Mouse (Mus musculus) stomach, embryonic 14.5 days (tissue): ENCODE measurements around the gene Mrpl16. TPM values are rescaled to one million over a fixed set of nuclear protein-coding genes. Genes with fewer than 3 reads are reported as not detected.

Source experiments
- ATAC-seq: fragments of 200-750 bp; cut with Nextera tagmentation; 2 replicates; pipeline ENCODE4 v1.8.0; 2017; ENCODE audit warnings: low read depth, moderate TSS enrichment; ENCODE audit not compliant: insufficient number of reproducible peaks, insufficient read depth, low FRiP score
- H3K27ac ChIP-seq: fragments of 300-500 bp; sonication (generic); 2 replicates; pipeline ENCODE4 v1.5.1; 2014; ENCODE audit warnings: mild to moderate bottlenecking, low read length, moderate library complexity, mixed read lengths
- H3K27me3 ChIP-seq: fragments of 300-500 bp; sonication (generic); 2 replicates; pipeline ENCODE4 v1.6.1; 2014; ENCODE audit warnings: low read length, control low read depth, mixed read lengths; ENCODE audit not compliant: control insufficient read depth, insufficient read depth
- H3K36me3 ChIP-seq: fragments of 300-500 bp; sonication (generic); 2 replicates; pipeline ENCODE4 v1.6.1; 2014; ENCODE audit warnings: mild to moderate bottlenecking, control low read depth, low read length, moderate library complexity, mixed read lengths; ENCODE audit not compliant: control insufficient read depth, insufficient read depth
- H3K4me1 ChIP-seq: fragments of 300-500 bp; sonication (generic); 2 replicates; pipeline ENCODE4 v1.6.1; 2014; ENCODE audit warnings: low read length, control low read depth, mixed read lengths; ENCODE audit not compliant: control insufficient read depth, insufficient read depth
- H3K4me2 ChIP-seq: fragments of 300-500 bp; sonication (generic); replicated peaks from 2 replicates; pipeline ENCODE4 v1.6.1; 2014; ENCODE audit warnings: low read depth, low read length, control low read depth
- H3K4me3 ChIP-seq: fragments of 300-500 bp; sonication (generic); 2 replicates; pipeline ENCODE4 v1.5.1; 2014; ENCODE audit warnings: low read depth, low read length, control low read depth
- H3K9ac ChIP-seq: fragments of 300-500 bp; sonication (generic); replicated peaks from 2 replicates; pipeline ENCODE4 v1.6.1; 2014; ENCODE audit warnings: low read depth, mild to moderate bottlenecking, control low read depth, low read length, moderate library complexity, mixed read lengths
- H3K9me3 ChIP-seq: fragments of 300-500 bp; sonication (generic); 2 replicates; pipeline ENCODE4 v1.6.1; 2016; ENCODE audit warnings: low read depth, low read length, control low read depth; ENCODE audit not compliant: control insufficient read depth
- WGBS: fragments of 180-500 bp; shearing (Covaris S2); extraction: QIAGEN DNeasy Blood & Tissue Kit; methylation state at CpG from one replicate; pipeline ENCODE4 v1.1.7; 2014; 5-methylcytosine and 5-hydroxymethylcytosine counted together
- polyA plus RNA-seq: library from polyadenylated mRNA; unstranded; fragments of >200 nt; fragmentation: Nextera tagmentation; extraction: Ambion mirVana; gene quantifications from 2 replicates; pipeline ENCODE4 v1.2.1, GENCODE M21; 2014

Mrpl16 gene
- polyA plus RNA-seq, 1 experiment from 2014 or later = 51.1 TPM

- H3K27ac ChIP-seq = no peak overlapping the region
- H3K4me3 ChIP-seq = no peak overlapping the region
- H3K36me3 ChIP-seq = no peaks in the 10 kb centered on the region
- 71% methylated on average over 5 of the region's 5 CpGs for WGBS
- no peak overlapping the region for H3K9ac ChIP-seq
- no peak for ATAC-seq
- no peak overlapping the region for H3K4me2 ChIP-seq
- no peaks in the 10 kb centered on the region for H3K27me3 ChIP-seq
- no peaks in the 10 kb centered on the region for H3K9me3 ChIP-seq
- H3K4me1 ChIP-seq = peaks cover 23% of the 10 kb centered on the region
Observed at GRCm38 (mm10) chr19:11810003-11810758, 40.0 kb downstream of the Mrpl16 start.

- Histone ChIP-seq H3K4me3 (no peak overlapping the region), H3K9me3 (no peaks in the 10 kb centered on the region), H3K9ac (no peak overlapping the region), H3K36me3 (no peaks in the 10 kb centered on the region), H3K4me1 (peaks cover 23% of the 10 kb centered on the region), H3K27me3 (no peaks in the 10 kb centered on the region), H3K27ac (no peak overlapping the region), H3K4me2 (no peak overlapping the region)
- WGBS = 64% methylated on average over 1 of the region's 1 CpGs
- no peak for ATAC-seq
Observed at GRCm38 (mm10) chr19:11810856-11811255, 40.7 kb downstream of the Mrpl16 start.

GRCm38 (mm10) chr19:11811688-11812365 lies 41.6 kb downstream of the Mrpl16 start:
- Histone ChIP-seq H3K36me3 (no peaks in the 10 kb centered on the region), H3K4me2 (no peak overlapping the region), H3K27ac (no peak overlapping the region), H3K9me3 (no peaks in the 10 kb centered on the region), H3K9ac (no peak overlapping the region), H3K27me3 (no peaks in the 10 kb centered on the region), H3K4me3 (no peak overlapping the region), H3K4me1 (peaks cover 23% of the 10 kb centered on the region)
- ATAC-seq = 0 out of 2 replicates have a peak, but pooled peaks have one; percentile 47
- 43% methylated on average over 5 of the region's 5 CpGs for WGBS

- Histone ChIP-seq H3K9ac (no peak overlapping the region), H3K27me3 (no peaks in the 10 kb centered on the region), H3K9me3 (no peaks in the 10 kb centered on the region), H3K36me3 (no peaks in the 10 kb centered on the region), H3K4me2 (no peak overlapping the region), H3K4me1 (peaks cover 23% of the 10 kb centered on the region), H3K27ac (no peak overlapping the region), H3K4me3 (no peak overlapping the region)
- ATAC-seq = no peak
- WGBS = 59% methylated on average over 4 of the region's 4 CpGs
Observed at GRCm38 (mm10) chr19:11813136-11813535, 42.9 kb downstream of the Mrpl16 start.

GRCm38 (mm10) chr19:11813649-11814048 lies 43.5 kb downstream of the Mrpl16 start:
- H3K9me3 ChIP-seq = no peaks in the 10 kb centered on the region
- peak overlapping the region; percentile 79; the same call in 1 of the 2 replicates for H3K27ac ChIP-seq
- H3K9ac ChIP-seq = no peak overlapping the region
- H3K4me3 ChIP-seq = no peak overlapping the region
- peaks cover 23% of the 10 kb centered on the region for H3K4me1 ChIP-seq
- no peaks in the 10 kb centered on the region for H3K27me3 ChIP-seq
- no peaks in the 10 kb centered on the region for H3K36me3 ChIP-seq
- ATAC-seq = peak; percentile 38; the same call in 1 of the 2 replicates
- H3K4me2 ChIP-seq = no peak overlapping the region
- WGBS = 12% methylated on average over 8 of the region's 8 CpGs

GRCm38 (mm10) chr19:11814742-11815333 lies 44.6 kb downstream of the Mrpl16 start:
- H3K36me3 ChIP-seq = no peaks in the 10 kb centered on the region
- peaks cover 23% of the 10 kb centered on the region for H3K4me1 ChIP-seq
- WGBS = 67% methylated on average over 6 of the region's 6 CpGs
- H3K4me2 ChIP-seq = no peak overlapping the region
- H3K4me3 ChIP-seq = no peak overlapping the region
- H3K27me3 ChIP-seq = no peaks in the 10 kb centered on the region
- H3K9ac ChIP-seq = no peak overlapping the region
- no peaks in the 10 kb centered on the region for H3K9me3 ChIP-seq
- no peak overlapping the region; the same call in 1 of the 2 replicates for H3K27ac ChIP-seq
- no peak for ATAC-seq

GRCm38 (mm10) chr19:11816706-11817105 lies 46.5 kb downstream of the Mrpl16 start:
- Histone ChIP-seq H3K4me3 (no peak overlapping the region), H3K27me3 (no peaks in the 10 kb centered on the region), H3K36me3 (no peaks in the 10 kb centered on the region), H3K4me1 (peaks cover 23% of the 10 kb centered on the region), H3K9ac (no peak overlapping the region), H3K9me3 (no peaks in the 10 kb centered on the region), H3K4me2 (no peak overlapping the region), H3K27ac (no peak overlapping the region)
- whole genome bisulfite sequencing = 49% methylated on average over 6 of the region's 6 CpGs
- ATAC-seq = no peak

- Histone ChIP-seq H3K4me1 (peaks cover 18% of the 10 kb centered on the region), H3K27me3 (no peaks in the 10 kb centered on the region), H3K9me3 (no peaks in the 10 kb centered on the region), H3K4me3 (peak overlapping the region; percentile 75; the same call in 1 of the 2 replicates), H3K36me3 (no peaks in the 10 kb centered on the region), H3K4me2 (peak overlapping the region; percentile 80), H3K27ac (no peak overlapping the region), H3K9ac (no peak overlapping the region)
- WGBS = 7% methylated on average over 5 of the region's 5 CpGs
- ATAC-seq = no peak
Observed at GRCm38 (mm10) chr19:11817586-11817985, 47.4 kb downstream of the Mrpl16 start.
